Mouse (Mus musculus): ENCODE measurements around the gene Abca2. TPM values are rescaled to one million over a fixed set of nuclear protein-coding genes. Genes with fewer than 3 reads are reported as not detected.

Abca2 gene
- polyA plus RNA-seq, 1 experiment = 7.5 TPM

- no peak for DNase-seq (ENCODE audit: low read depth, low spot score)
- 78% methylated on average over 9 of the region's 9 CpGs for WGBS
Observed at GRCm38 (mm10) chr2:25457022-25457896, 28.8 kb downstream of the Abca2 start.

GRCm38 (mm10) chr2:25458911-25459310 is 30.4 kb downstream of the Abca2 start:
- WGBS = 37% methylated on average over 5 of the region's 5 CpGs

GRCm38 (mm10) chr2:25460135-25460534 is 31.6 kb downstream of the Abca2 start:
- 18% methylated on average over 5 of the region's 5 CpGs for WGBS
- DNase-seq (ENCODE audit: low read depth, low spot score) = peak; percentile 27

More at GRCm38 (mm10) chr2:25458911-25459310, 30.4 kb downstream of the Abca2 start:
- peak; percentile 57 for DNase-seq (ENCODE audit: low read depth, low spot score)

- 1% methylated on average over 48 of the region's 48 CpGs for WGBS
Observed at GRCm38 (mm10) chr2:25460551-25461309, 32.2 kb downstream of the Abca2 start, which contains the start of gene Paxx. Gene Paxx (minus strand): TSS chr2:25461094.

GRCm38 (mm10) chr2:25461407-25461806 is 32.9 kb downstream of the Abca2 start:
- DNase-seq (ENCODE audit: low read depth, low spot score) = no peak
- 19% methylated on average over 3 of the region's 3 CpGs for WGBS

More at GRCm38 (mm10) chr2:25460551-25461309, 32.2 kb downstream of the Abca2 start, which contains the start of gene Paxx:
- peak; percentile 96 for DNase-seq (ENCODE audit: low read depth, low spot score)

GRCm38 (mm10) chr2:25463630-25464029 is 35.1 kb downstream of the Abca2 start:
- 87% methylated on average over 3 of the region's 3 CpGs for WGBS
- DNase-seq (ENCODE audit: low read depth, low spot score) = no peak

GRCm38 (mm10) chr2:25465256-25465655 is 36.8 kb downstream of the Abca2 start:
- WGBS = 70% methylated on average over 2 of the region's 2 CpGs
- no peak for DNase-seq (ENCODE audit: low read depth, low spot score)

GRCm38 (mm10) chr2:25465816-25466635 is 37.5 kb downstream of the Abca2 start:
- WGBS = 55% methylated on average over 10 of the region's 10 CpGs
- DNase-seq (ENCODE audit: low read depth, low spot score) = no peak

- WGBS = 82% methylated on average over 14 of the region's 14 CpGs
- no peak for DNase-seq (ENCODE audit: low read depth, low spot score)
Observed at GRCm38 (mm10) chr2:25467606-25468303, 39.3 kb downstream of the Abca2 start.

GRCm38 (mm10) chr2:25468962-25469915 is 40.7 kb downstream of the Abca2 start:
- WGBS = 78% methylated on average over 10 of the region's 10 CpGs

GRCm38 (mm10) chr2:25469969-25470368 is 41.5 kb downstream of the Abca2 start, which contains the start of gene Ptgds:
Gene Ptgds (minus strand): TSS chr2:25470046.
- DNase-seq (ENCODE audit: low read depth, low spot score) = no peak
- WGBS = 59% methylated on average over 6 of the region's 6 CpGs

More at GRCm38 (mm10) chr2:25468962-25469915, 40.7 kb downstream of the Abca2 start:
- no peak for DNase-seq (ENCODE audit: low read depth, low spot score)

- 79% methylated on average over 2 of the region's 2 CpGs for WGBS
Observed at GRCm38 (mm10) chr2:25472550-25472949, 44.0 kb downstream of the Abca2 start.

GRCm38 (mm10) chr2:25477541-25477940 is 49.0 kb downstream of the Abca2 start:
- no peak for DNase-seq (ENCODE audit: low read depth, low spot score)

More at GRCm38 (mm10) chr2:25472550-25472949, 44.0 kb downstream of the Abca2 start:
- DNase-seq (ENCODE audit: low read depth, low spot score) = no peak

GRCm38 (mm10) chr2:25477967-25478675 is 49.6 kb downstream of the Abca2 start:
- no peak for DNase-seq (ENCODE audit: low read depth, low spot score)
- 95% methylated on average over 3 of the region's 3 CpGs for WGBS

More at GRCm38 (mm10) chr2:25477541-25477940, 49.0 kb downstream of the Abca2 start:
- 88% methylated on average over 8 of the region's 8 CpGs for WGBS

GRCm38 (mm10) chr2:25479551-25480311 is 51.2 kb downstream of the Abca2 start:
- 51% methylated on average over 10 of the region's 10 CpGs for WGBS
- no peak for DNase-seq (ENCODE audit: low read depth, low spot score)

GRCm38 (mm10) chr2:25480541-25480940 is 52.0 kb downstream of the Abca2 start:
- DNase-seq (ENCODE audit: low read depth, low spot score) = no peak
- WGBS = 92% methylated on average over 1 of the region's 1 CpGs
